Mouse (Mus musculus): ENCODE data around the gene Dppa3.

DNA sequence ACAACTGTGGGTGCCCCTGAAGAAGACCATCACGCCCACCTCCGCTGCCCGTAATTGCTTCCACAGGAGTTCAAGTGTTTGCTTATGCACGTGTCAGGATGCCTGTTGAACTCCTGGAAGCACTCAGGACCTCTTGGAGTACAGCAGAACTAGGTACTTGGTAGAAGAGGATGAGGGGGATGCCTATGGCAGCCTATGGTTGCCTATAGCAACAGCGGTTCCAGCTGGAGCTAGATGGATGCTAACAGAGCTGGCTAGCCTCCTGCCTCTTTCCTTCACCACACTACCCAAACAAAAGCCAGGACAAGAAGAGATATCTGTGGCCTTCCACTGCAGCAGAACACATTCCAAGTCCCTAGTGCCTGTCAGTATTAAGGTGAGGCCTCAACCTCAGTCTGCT, 41.5 kb downstream of the Dppa3 start:
- TF ChIP-seq CTCF (IDR thresholded peaks at IDR 0.05; ENCODE audit: control insufficient read depth, insufficient read depth, insufficient replicate concordance, low read depth, low read length), result no peak
- TF ChIP-seq POLR2A (IDR thresholded peaks at IDR 0.05; ENCODE audit: control insufficient read depth, low read depth, low read length), result no peak
